Mouse (Mus musculus): Measurements from ENCODE around the gene Vmo1. TPM values are rescaled to one million over a fixed set of nuclear protein-coding genes. Genes with fewer than 3 reads are reported as not detected.
A peak's percentile ranks its signal among the peaks of the same experiment; 100 is the strongest.

Gene Vmo1
- 0.55 TPM in 1 of 2 replicates, not detected in the other for polyA plus RNA-seq (2014; fragmentation: Nextera tagmentation; extraction: Ambion mirVana)

- ATAC-seq (ENCODE audit: insufficient number of reproducible peaks, low FRiP score, low TSS enrichment, low read depth) (no peak), DNase-seq (ENCODE audit: low spot score) (no peak)
- Histone ChIP-seq H3K27ac (replicated peaks; ENCODE audit: low read depth, low read length) (no peak within 1 kb of the TSS), H3K4me2 (ENCODE audit: low read depth, severe bottlenecking) (no peak within 1 kb of the TSS), H3K27me3 (ENCODE audit: control insufficient read depth, insufficient read depth, low read length) (no peaks in the 10 kb centered on the region), H3K4me1 (ENCODE audit: control insufficient read depth, insufficient read depth, low read length) (peaks cover 6% of the 10 kb centered on the region), H3K4me3 (ENCODE audit: low read depth, low read length) (no peak within 1 kb of the TSS), H3K9ac (ENCODE audit: low read length) (no peak within 1 kb of the TSS), H3K9me3 (ENCODE audit: control insufficient read depth, low read length) (no peaks in the 10 kb centered on the region), H3K36me3 (ENCODE audit: control insufficient read depth, insufficient read depth, low read length) (no peaks in the 10 kb centered on the region)
- WGBS, result 92% methylated on average over 7 of the region's 7 CpGs
These were observed at the start of gene Vmo1 for GRCm38 (mm10) chr11:70514288-70514687. Vmo1 (minus strand) TSS chr11:70514616.

GRCm38 (mm10) chr11:70563470-70564275 is 49.3 kb upstream of the Vmo1 start:
- H3K9ac ChIP-seq (ENCODE audit: low read length), result peak overlapping the region; percentile 85
- peaks cover 2% of the 10 kb centered on the region; the same call in 1 of the 2 replicates for H3K36me3 ChIP-seq (ENCODE audit: control insufficient read depth, insufficient read depth, low read length)
- H3K27ac ChIP-seq (replicated peaks; ENCODE audit: low read depth, low read length), result peak overlapping the region; percentile 89
- WGBS, result under 1% methylated on average over 25 of the region's 25 CpGs
- H3K9me3 ChIP-seq (ENCODE audit: control insufficient read depth, low read length), result no peaks in the 10 kb centered on the region
- peak overlapping the region; percentile 87 for H3K4me2 ChIP-seq (ENCODE audit: low read depth, severe bottlenecking)
- H3K4me3 ChIP-seq (ENCODE audit: low read depth, low read length), result peak overlapping the region; percentile 93
- ATAC-seq (ENCODE audit: insufficient number of reproducible peaks, low FRiP score, low TSS enrichment, low read depth) (no peak), DNase-seq (ENCODE audit: low spot score) (peak; percentile 69)
- H3K4me1 ChIP-seq (ENCODE audit: control insufficient read depth, insufficient read depth, low read length), result peaks cover 30% of the 10 kb centered on the region
- no peaks in the 10 kb centered on the region for H3K27me3 ChIP-seq (ENCODE audit: control insufficient read depth, insufficient read depth, low read length)

GRCm38 (mm10) chr11:70562995-70563469 is 48.6 kb upstream of the Vmo1 start:
- no peak for DNase-seq (ENCODE audit: low spot score)
- Histone ChIP-seq H3K27me3 (ENCODE audit: control insufficient read depth, insufficient read depth, low read length) (no peaks in the 10 kb centered on the region), H3K4me2 (ENCODE audit: low read depth, severe bottlenecking) (peak overlapping the region; percentile 87), H3K4me3 (ENCODE audit: low read depth, low read length) (peak overlapping the region; percentile 93), H3K9me3 (ENCODE audit: control insufficient read depth, low read length) (no peaks in the 10 kb centered on the region), H3K27ac (replicated peaks; ENCODE audit: low read depth, low read length) (peak overlapping the region; percentile 89), H3K36me3 (ENCODE audit: control insufficient read depth, insufficient read depth, low read length) (peaks cover 1% of the 10 kb centered on the region; the same call in 1 of the 2 replicates), H3K4me1 (ENCODE audit: control insufficient read depth, insufficient read depth, low read length) (peaks cover 30% of the 10 kb centered on the region), H3K9ac (ENCODE audit: low read length) (peak overlapping the region; percentile 85)
- 0% methylated on average over 27 of the region's 31 CpGs for WGBS
- peak; percentile 49 for ATAC-seq (ENCODE audit: insufficient number of reproducible peaks, low FRiP score, low TSS enrichment, low read depth)

- H3K36me3 ChIP-seq (ENCODE audit: control insufficient read depth, insufficient read depth, low read length), result no peaks in the 10 kb centered on the region
- peak within 1 kb of the TSS; percentile 89 for H3K27ac ChIP-seq (replicated peaks; ENCODE audit: low read depth, low read length)
- H3K4me1 ChIP-seq (ENCODE audit: control insufficient read depth, insufficient read depth, low read length), result peaks cover 30% of the 10 kb centered on the region
- peak within 1 kb of the TSS; percentile 93 for H3K4me3 ChIP-seq (ENCODE audit: low read depth, low read length)
- H3K9ac ChIP-seq (ENCODE audit: low read length), result peak within 1 kb of the TSS; percentile 85
- peak within 1 kb of the TSS; percentile 87 for H3K4me2 ChIP-seq (ENCODE audit: low read depth, severe bottlenecking)
- DNase-seq (ENCODE audit: low spot score) (peak; percentile 92), ATAC-seq (ENCODE audit: insufficient number of reproducible peaks, low FRiP score, low TSS enrichment, low read depth) (peak; percentile 90)
- WGBS, result under 1% methylated on average over 42 of the region's 57 CpGs
- no peaks in the 10 kb centered on the region for H3K27me3 ChIP-seq (ENCODE audit: control insufficient read depth, insufficient read depth, low read length)
- no peaks in the 10 kb centered on the region for H3K9me3 ChIP-seq (ENCODE audit: control insufficient read depth, low read length)
These were observed 48.0 kb upstream of the Vmo1 start, which contains the start of gene Mink1 for GRCm38 (mm10) chr11:70562287-70562994. Mink1 (plus strand) TSS chr11:70562881.

GRCm38 (mm10) chr11:70561937-70562286 is 47.5 kb upstream of the Vmo1 start:
- DNase-seq (ENCODE audit: low spot score) (no peak), ATAC-seq (ENCODE audit: insufficient number of reproducible peaks, low FRiP score, low TSS enrichment, low read depth) (0 out of 2 replicates have a peak, but pooled peaks have one; percentile 7)
- Histone ChIP-seq H3K9me3 (ENCODE audit: control insufficient read depth, low read length) (no peaks in the 10 kb centered on the region), H3K27ac (replicated peaks; ENCODE audit: low read depth, low read length) (peak overlapping the region; percentile 89; the same call in 1 of the 2 replicates), H3K9ac (ENCODE audit: low read length) (peak overlapping the region; percentile 85; the same call in 1 of the 2 replicates), H3K36me3 (ENCODE audit: control insufficient read depth, insufficient read depth, low read length) (no peaks in the 10 kb centered on the region), H3K4me1 (ENCODE audit: control insufficient read depth, insufficient read depth, low read length) (peaks cover 27% of the 10 kb centered on the region), H3K4me3 (ENCODE audit: low read depth, low read length) (peak overlapping the region; percentile 93), H3K27me3 (ENCODE audit: control insufficient read depth, insufficient read depth, low read length) (no peaks in the 10 kb centered on the region), H3K4me2 (ENCODE audit: low read depth, severe bottlenecking) (peak overlapping the region; percentile 87)
- WGBS, result 3% methylated on average over 2 of the region's 2 CpGs

- Histone ChIP-seq H3K9ac (ENCODE audit: low read length) (no peak overlapping the region), H3K9me3 (ENCODE audit: control insufficient read depth, low read length) (no peaks in the 10 kb centered on the region), H3K4me1 (ENCODE audit: control insufficient read depth, insufficient read depth, low read length) (no peaks in the 10 kb centered on the region; the same call in 1 of the 2 replicates), H3K27ac (replicated peaks; ENCODE audit: low read depth, low read length) (no peak overlapping the region), H3K4me3 (ENCODE audit: low read depth, low read length) (no peak overlapping the region), H3K4me2 (ENCODE audit: low read depth, severe bottlenecking) (no peak overlapping the region), H3K27me3 (ENCODE audit: control insufficient read depth, insufficient read depth, low read length) (no peaks in the 10 kb centered on the region), H3K36me3 (ENCODE audit: control insufficient read depth, insufficient read depth, low read length) (no peaks in the 10 kb centered on the region)
- ATAC-seq (ENCODE audit: insufficient number of reproducible peaks, low FRiP score, low TSS enrichment, low read depth) (no peak), DNase-seq (ENCODE audit: low spot score) (no peak)
- WGBS, result 91% methylated on average over 9 of the region's 9 CpGs
These were observed 43.1 kb upstream of the Vmo1 start for GRCm38 (mm10) chr11:70557545-70557944.

GRCm38 (mm10) chr11:70553940-70554339 is 39.5 kb upstream of the Vmo1 start:
- Histone ChIP-seq H3K4me2 (ENCODE audit: low read depth, severe bottlenecking) (no peak overlapping the region), H3K9me3 (ENCODE audit: control insufficient read depth, low read length) (no peaks in the 10 kb centered on the region), H3K27ac (replicated peaks; ENCODE audit: low read depth, low read length) (no peak overlapping the region), H3K9ac (ENCODE audit: low read length) (no peak overlapping the region), H3K27me3 (ENCODE audit: control insufficient read depth, insufficient read depth, low read length) (no peaks in the 10 kb centered on the region), H3K36me3 (ENCODE audit: control insufficient read depth, insufficient read depth, low read length) (no peaks in the 10 kb centered on the region), H3K4me3 (ENCODE audit: low read depth, low read length) (no peak overlapping the region), H3K4me1 (ENCODE audit: control insufficient read depth, insufficient read depth, low read length) (no peaks in the 10 kb centered on the region)
- DNase-seq (ENCODE audit: low spot score), result no peak
- no peak for ATAC-seq (ENCODE audit: insufficient number of reproducible peaks, low FRiP score, low TSS enrichment, low read depth)
- WGBS, result 20% methylated on average over 7 of the region's 7 CpGs

GRCm38 (mm10) chr11:70551526-70551925 is 37.1 kb upstream of the Vmo1 start:
- H3K27ac ChIP-seq (replicated peaks; ENCODE audit: low read depth, low read length), result no peak overlapping the region
- H3K9me3 ChIP-seq (ENCODE audit: control insufficient read depth, low read length), result no peaks in the 10 kb centered on the region
- ATAC-seq (ENCODE audit: insufficient number of reproducible peaks, low FRiP score, low TSS enrichment, low read depth) (no peak), DNase-seq (ENCODE audit: low spot score) (no peak)
- H3K4me1 ChIP-seq (ENCODE audit: control insufficient read depth, insufficient read depth, low read length), result no peaks in the 10 kb centered on the region
- H3K27me3 ChIP-seq (ENCODE audit: control insufficient read depth, insufficient read depth, low read length), result no peaks in the 10 kb centered on the region
- H3K4me3 ChIP-seq (ENCODE audit: low read depth, low read length), result no peak overlapping the region
- no peak overlapping the region for H3K9ac ChIP-seq (ENCODE audit: low read length)
- no peaks in the 10 kb centered on the region for H3K36me3 ChIP-seq (ENCODE audit: control insufficient read depth, insufficient read depth, low read length)
- no peak overlapping the region for H3K4me2 ChIP-seq (ENCODE audit: low read depth, severe bottlenecking)
- WGBS, result 91% methylated on average over 8 of the region's 8 CpGs

Data from limb, embryonic 11.5 days (tissue).